Mouse (Mus musculus): ENCODE measurements around the gene Shroom1.

The Shroom1 gene

DNA sequence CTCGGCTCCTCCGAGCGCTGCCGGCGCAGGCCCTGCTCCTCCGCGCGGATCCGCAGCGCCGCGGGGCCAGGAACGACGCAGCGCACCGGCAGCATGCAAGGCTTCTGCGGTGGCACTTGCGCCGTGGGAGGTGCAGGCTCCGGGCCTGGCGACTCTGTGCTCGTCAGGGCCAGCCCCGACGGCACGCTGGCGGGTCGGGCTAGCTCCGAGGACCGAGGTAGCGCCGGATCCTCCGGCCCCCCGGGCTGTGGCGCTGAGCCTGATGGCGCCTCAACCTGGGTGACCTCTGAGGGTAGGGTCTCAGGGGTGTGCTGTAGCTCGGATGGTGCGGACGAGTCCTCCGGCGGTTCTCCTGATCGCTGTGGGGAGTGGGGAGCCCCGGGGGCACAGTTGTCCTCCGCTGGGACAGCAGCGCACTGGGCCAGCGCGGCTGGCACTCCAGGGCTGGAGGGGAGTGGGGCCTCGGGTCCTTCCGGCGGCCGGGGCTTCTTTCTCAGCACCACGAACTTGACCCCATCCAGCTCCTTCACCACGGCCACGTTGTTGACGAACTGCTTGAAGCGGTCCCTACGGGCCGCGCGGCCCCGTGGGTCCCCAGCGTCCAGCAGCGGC lies 22.3 kb downstream of the Shroom1 start:
- no peak for DNase-seq (ENCODE audit: low read depth in 2 of 2, low spot score in 2 of 2)

DNA sequence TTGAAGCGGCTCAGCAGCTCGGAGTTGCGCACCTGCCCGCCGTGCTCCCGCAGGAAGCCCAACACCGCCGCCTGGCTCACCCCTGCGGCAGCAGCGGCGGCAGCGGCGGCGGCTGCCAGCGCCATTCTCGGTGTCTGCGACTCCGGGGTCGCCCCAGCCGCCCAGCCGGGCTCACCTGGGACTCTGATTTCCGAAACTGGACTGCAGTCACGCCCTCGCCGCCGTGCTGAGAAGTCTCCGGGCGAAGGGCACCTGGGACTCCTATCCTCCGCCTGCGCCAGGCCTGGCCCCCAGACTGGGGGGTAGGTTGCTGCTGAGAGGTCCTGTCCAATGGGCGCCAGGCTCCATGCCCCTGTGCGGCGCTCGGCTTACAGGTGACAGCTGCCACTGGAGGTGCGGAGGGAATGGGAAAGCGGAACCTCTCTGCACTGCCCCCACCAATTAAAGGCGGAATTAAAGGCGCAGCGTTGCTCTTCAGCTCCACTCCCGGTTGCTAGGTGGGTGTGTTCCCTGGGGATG lies 22.8 kb downstream of the Shroom1 start, which contains the start of the genes Gm9945 and Sowaha:
Gene Gm9945, plus strand, starts transcription at position 384 of the 519 bp plus-strand sequence.
Gene Sowaha, minus strand, starts transcription at position 492 of the 519 bp plus-strand sequence.
- no peak for DNase-seq (ENCODE audit: low read depth in 2 of 2, low spot score in 2 of 2)

DNA sequence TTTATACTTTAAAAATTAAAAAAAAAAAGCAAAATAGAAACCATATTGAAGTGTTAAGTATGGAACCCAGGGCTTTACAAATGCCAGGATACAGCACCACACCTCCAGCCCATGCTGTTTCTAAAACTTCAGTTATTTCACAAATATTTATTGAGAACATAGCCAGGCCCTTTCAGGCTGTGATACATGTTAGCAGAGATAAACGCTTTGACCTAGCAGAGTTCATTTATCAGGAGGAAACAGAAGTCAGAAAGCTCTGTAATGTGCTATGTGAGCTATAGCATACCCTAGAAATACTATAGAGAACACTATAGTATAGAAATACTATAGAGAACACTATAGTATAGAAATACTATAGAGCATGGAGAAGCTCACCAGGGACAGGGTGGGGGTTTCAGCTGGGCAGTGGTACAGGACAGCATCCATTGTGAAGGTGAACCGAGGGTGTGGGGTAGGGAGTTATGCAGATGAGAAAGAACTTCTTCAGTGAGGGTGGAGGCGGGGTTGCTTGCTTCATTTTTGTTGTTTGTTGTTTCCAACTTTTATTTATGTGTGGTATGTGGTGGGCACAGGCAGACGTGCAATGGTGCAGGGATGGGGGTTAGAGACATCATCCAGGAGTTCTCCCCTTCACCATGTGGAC lies 24.2 kb downstream of the Shroom1 start:
- DNase-seq (ENCODE audit: low read depth in 2 of 2, low spot score in 2 of 2) = no peak

DNA sequence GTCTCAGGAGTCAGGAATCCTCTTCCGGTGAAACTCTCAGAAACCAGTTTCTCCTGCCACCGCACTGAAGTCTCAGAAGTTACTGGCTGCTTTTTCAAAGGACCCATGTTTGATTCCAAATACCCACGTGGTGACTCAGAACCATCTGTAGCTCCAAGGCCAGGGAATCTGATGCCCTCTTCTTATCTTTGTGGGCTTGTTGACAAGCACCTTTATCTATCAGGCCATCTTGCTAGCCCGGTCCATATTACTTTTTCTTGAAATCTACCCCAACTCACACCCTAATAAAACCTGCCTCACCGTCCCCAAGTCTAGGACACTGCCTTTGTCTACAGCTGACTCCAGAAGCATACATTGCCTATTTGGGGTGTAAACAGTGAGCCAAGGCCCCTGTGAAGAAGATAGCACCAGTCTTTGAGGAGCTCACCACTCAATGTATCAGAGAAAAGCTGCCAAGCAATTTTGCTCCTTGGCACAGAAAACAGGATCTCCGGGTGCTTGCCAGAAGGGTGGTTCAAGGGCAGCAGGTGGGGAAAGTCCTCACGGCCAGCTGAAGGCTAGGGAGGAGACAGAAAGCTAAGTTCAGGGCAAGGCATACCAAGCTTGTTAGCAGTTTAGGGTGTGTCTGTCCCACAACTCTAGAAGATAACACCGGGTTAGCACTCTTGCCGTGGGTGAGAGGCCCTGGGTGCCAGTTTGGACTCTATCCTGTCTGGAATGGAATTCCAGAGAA lies 26.3 kb downstream of the Shroom1 start:
- no peak for DNase-seq (ENCODE audit: low read depth in 2 of 2, low spot score in 2 of 2)

DNA sequence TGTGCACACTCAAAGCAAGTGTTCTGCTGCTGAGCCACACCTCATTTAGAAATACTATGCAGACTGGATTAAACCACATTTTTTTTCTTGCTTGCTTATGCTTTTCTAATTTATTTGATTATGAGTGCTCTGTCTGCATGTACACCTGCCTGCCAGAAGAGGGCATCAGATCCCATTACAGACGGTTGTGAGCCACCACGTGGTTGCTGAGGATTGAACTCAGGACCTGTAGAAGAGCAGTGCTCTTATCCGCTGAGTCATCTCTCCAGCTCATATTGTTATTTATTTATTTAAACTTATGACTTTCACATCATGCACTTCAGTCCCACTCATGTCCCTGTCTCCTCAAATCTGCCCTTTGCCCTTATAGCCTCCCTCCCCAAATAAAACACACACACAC lies 28.7 kb downstream of the Shroom1 start:
- DNase-seq (ENCODE audit: low read depth in 2 of 2, low spot score in 2 of 2) = no peak

DNA sequence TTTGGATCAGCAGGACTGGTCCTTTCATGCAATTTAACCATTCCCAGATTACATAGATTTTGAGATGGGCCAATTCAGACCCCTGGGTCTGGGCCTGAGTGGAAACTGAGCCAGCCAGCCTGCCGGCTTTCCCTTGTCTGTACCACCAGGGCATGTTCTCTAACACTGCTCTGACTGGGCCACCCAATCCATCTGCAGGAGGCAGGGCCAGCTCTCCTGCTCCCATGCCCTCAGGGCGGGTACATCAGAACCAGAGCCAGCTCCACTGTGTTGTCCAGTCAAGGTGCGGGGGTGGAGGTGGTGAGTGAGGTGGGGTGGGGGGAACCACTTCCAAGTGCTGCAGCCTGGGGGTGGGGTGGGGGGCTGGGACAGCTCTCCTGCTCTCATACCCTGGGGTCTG lies 29.3 kb downstream of the Shroom1 start:
- DNase-seq (ENCODE audit: low read depth in 2 of 2, low spot score in 2 of 2) = no peak

DNA sequence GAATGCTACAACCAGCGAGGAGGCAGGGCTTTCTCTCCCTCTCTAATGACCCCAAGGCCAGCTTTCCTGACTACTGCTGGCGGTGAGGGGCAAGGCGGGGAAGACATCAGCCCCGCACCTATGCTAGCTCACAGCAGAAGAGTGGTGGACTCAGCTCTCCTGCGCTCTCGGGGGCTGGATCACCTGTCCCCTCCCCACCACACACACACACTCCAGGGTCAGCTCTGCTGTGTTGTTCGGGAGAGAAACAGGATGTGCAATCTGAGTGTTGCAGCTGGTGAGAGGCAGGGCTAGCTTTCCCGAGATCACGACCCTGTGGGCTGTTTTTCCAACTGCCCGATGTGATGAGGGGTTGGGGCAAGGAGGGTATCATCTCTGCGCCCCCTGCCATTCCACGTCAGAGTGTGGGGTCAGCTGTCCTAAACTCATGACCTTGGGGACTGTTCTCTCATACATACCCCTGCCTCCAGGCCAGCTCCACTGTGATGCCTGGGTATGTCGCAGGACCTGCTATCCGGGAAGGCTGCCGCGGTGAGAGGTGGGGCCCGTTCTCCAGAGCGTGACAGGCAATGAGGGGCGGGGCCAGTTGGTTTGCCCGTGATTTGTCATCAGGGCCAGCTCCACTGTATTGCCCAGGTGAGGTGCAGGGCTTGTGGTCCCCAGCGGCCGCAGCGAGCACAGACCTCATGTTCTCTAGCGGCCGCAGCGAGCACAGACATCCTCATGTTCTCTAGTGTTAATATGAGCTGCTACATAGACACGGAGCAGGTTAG lies 30.0 kb downstream of the Shroom1 start:
- DNase-seq (ENCODE audit: low read depth in 2 of 2, low spot score in 2 of 2) = no peak

DNA sequence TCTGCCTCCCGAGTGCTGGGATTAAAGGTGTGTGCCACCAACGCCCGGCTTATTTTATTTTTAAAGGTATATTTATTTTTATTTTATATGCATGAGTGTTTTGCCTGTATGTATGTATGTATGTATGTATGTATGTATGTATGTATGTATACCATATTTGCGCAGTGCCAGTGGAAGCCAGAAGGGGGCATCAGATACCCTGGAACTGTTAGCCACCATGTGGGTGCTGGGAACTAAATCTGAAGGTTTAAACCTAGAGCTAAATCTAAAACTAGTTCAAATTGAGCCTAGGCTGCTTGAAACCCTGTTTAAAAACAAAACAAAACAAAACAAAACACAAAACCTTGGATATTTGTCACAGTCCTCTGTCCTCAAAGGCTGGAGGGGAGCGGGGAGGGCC lies 32.0 kb downstream of the Shroom1 start:
- DNase-seq (ENCODE audit: low read depth in 2 of 2, low spot score in 2 of 2) = no peak

DNA sequence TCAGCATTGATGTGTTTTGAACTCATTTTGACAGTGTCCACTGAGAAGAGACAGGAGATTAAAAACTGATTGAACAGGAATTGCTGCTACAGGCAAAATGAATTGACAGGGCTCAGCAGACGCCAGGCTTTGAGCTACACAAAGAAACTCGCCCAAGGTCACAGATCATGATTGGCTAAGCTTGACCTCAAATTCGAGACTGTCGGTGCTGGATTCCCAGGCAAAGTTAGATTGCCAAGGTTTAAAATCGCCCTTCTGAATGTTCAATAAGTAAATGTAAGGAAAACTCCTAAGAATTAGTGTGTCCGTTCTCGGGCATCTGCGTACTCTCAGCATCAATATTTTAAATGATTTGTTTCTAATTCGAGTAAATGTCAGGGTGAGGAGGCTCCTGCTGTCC lies 32.4 kb downstream of the Shroom1 start:
- no peak for DNase-seq (ENCODE audit: low read depth in 2 of 2, low spot score in 2 of 2)

DNA sequence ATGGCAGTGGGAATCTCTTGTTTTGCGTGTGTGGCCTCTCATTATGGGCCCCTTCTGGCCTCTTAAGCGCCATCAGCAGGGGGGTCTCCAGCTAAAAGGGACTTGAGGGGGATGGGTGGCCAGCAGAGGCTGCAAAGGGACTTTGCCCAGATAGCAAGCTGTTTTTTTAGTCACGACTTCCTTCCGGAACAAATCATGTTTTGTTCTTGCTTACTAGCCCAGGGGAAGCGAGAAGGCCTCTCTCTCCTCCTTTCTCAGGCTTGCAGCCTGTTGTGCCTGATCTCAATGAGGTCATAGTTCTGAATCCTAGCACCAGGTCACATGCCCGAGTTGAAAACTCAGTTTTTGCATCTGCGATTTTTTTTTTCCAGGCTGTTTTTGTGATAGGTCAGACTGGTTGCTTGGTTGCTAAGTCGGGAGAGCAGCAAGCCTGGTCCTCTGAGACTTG lies 35.0 kb downstream of the Shroom1 start:
- no peak for DNase-seq (ENCODE audit: low read depth in 2 of 2, low spot score in 2 of 2)

DNA sequence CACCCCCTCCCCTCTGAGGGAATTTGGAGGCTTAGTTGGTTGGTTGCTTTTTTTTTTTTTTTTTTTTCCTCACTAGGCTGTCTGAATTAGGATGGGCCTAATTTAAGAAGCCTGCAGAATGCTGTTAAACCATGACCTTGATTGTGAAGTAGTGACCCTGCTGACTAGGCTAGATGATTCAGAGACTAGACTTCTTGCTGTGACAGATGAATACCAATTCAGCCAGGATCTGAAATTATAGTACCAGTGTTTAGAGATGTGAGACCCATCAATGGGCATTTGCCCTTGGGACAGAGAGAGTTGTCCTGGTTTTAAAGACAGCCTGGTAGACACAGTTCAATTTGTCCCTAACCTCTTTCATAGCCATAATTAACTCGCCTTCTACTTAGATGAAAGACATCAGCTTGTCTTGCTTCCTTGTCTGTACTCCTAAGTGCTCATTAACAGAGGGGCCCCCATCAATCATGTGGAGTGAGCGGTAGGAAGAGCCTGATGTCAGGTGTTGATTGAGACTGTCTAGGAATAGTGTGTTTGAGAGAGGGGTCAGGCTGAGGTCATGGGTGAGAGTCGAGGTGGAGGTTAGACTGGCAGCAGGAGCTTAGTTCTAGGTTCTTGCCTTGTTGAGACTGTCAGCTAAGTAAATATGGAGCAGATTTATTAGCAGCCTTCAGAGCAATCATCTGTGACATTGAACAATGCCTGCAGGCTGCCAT lies 36.4 kb downstream of the Shroom1 start:
- no peak for DNase-seq (ENCODE audit: low read depth in 2 of 2, low spot score in 2 of 2)

DNA sequence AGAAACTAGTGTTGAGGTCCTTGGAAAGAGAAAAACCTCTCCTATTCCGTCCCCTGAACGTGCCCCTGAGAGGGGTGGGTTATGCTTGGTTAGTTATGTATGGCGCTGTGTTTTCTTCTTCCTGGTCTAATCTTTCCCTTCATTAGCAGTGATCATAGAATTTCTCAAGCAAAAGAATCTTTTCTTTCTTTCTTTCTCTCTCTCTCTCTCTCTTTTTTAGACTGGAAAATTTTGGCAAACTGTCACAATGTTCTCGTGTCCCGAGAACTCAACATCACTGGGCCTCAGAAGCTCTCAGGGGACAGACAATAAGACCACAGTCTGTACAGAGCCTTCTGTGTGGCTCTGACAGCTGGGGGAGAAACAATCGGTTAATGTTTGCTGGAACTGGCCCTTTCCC lies 38.4 kb downstream of the Shroom1 start:
- no peak for DNase-seq (ENCODE audit: low read depth in 2 of 2, low spot score in 2 of 2)

DNA sequence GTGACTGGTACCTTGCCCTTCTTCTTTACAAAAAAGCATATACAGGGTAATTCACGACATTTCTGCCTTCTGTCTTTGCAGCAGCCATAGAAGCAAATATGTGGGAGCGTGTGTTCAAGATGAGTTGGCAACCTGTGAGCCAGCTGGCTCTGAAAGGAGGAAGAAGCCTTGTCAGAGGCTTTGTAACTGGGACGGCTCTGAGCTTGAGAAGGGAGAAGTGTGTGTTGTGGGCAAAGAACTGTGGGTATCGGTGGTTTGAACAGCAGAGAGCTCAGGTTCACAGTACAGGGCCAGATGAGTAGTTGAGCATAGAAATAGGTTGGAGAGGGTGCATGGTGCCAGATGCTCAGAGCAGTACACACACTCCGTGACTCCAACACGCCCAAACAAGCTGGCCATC lies 39.9 kb downstream of the Shroom1 start:
- no peak for DNase-seq (ENCODE audit: low read depth in 2 of 2, low spot score in 2 of 2)

DNA sequence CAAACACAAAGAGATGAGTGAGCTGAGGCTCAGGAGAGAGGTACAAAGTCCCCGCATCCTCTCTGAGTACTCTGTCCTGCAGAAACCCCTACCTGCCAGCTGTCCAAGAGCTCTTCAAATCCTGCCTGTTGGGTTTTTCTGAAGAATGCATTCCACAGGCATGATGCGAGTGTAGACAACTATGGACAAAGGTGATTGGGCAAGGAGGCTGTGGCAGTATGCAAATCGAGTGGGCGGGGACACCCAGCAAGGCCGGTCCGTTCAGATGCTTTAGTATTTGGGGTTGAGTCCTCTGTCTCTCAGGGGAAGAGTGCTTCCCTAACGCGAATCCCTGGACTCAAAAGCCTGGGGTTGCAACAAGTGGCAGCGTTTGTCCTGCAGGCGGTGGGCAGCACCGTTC lies 43.6 kb downstream of the Shroom1 start:
- DNase-seq (ENCODE audit: low read depth in 2 of 2, low spot score in 2 of 2) = no peak

DNA sequence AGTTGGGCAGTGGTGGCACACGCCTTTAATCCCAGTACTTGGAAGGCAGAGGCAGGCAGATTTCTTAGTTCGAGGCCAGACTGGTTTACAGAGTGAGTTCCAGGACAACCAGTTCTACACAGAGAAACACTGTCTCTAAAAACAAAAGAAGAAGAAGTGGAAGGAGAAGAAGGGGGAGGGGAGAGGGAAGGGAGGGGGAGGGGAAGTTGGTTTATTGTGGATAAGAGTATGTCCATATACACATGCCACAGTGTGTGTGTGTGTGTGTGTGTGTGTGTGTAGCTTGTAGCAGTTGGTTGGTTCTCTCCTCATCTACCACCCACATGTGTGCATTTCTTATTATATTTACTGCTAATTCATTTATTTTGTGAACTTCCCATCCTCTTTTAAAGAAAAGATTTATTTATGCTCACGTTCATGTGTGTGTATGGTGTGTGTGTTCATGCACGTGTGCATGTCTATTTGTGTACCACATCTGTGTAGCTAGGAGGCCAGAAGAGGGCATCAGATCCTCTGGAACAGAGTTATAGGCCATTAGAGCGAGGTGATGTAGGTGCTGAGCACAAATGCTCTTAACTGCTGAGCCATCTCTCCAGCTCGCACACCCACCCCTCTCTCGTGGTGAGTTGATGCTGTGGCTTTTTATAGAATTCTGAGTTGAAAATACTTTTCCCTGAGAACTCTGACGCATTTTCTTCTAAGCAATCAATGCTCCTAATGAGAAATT lies 45.2 kb downstream of the Shroom1 start:
- DNase-seq (ENCODE audit: low read depth in 2 of 2, low spot score in 2 of 2) = no peak

DNA sequence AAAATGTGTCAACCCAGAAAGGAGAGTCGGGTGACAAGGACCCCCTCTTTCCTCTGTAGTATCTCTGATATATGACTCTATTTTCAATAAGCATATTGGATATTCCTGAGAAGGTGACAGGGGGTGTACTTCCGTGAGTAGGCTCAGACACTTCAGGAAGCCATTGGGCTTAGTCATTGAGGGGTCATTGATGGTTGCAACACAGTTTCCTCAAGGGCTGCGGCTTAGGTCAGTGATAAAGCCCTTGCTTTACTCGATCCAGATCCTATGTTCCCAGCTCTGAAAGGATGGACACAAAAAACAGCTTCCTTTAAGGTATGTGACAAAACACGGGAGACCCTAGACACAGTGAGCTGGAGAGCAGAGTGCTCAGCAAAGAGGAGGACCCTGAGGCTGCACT lies 46.7 kb downstream of the Shroom1 start:
- DNase-seq (ENCODE audit: low read depth in 2 of 2, low spot score in 2 of 2) = no peak

DNA sequence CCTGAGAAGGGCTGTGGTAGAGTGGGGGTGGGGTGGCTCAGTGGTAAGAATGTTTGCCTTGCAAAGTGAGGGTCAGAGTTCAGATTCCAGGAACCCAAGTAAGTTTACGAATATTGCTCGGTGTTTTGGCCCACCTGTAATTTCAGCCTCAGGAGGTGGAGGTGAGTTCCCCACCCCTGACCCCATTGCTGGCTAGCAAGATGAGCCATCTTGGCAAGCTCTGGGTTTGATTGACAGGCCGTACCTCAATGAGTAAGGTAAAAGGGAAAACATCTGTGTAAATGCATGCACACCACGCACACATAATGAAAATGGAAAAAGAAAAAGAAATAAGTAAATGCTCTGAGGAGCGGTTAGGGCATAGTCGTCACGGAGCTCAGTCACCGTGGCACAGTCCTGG lies 47.4 kb downstream of the Shroom1 start:
- no peak for DNase-seq (ENCODE audit: low read depth in 2 of 2, low spot score in 2 of 2)

DNA sequence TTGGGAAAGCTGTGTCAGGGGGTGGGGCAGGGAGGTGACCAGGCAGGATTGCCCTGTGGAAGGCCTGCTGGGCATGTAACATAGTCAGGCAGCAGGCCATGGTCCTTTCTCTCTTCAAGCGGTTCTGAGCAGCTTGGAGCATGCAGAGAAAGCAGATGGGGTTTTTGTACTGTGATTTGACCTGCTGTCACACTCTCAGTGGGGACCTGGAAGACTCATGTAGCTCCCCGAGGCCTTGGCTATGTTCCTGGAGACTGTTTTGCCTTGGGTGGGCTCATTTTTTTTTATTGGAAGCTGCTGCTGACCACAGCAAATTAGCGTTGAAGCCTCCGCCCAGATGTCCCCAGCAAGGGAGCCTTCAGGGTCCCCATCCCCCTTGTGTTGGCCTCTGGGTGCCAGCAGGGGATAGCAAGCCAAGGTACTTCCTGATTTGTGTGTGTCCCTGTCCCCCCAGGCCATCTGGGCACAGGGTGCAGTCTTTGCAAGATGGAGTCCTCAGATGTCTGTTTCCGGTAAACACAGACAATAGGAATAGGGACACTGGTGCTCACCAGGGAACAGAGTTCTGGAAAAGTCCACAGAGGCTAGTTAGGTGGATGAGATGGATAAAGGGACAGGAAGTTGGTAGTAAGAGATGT lies 48.1 kb downstream of the Shroom1 start:
- DNase-seq (ENCODE audit: low read depth in 2 of 2, low spot score in 2 of 2) = no peak

DNA sequence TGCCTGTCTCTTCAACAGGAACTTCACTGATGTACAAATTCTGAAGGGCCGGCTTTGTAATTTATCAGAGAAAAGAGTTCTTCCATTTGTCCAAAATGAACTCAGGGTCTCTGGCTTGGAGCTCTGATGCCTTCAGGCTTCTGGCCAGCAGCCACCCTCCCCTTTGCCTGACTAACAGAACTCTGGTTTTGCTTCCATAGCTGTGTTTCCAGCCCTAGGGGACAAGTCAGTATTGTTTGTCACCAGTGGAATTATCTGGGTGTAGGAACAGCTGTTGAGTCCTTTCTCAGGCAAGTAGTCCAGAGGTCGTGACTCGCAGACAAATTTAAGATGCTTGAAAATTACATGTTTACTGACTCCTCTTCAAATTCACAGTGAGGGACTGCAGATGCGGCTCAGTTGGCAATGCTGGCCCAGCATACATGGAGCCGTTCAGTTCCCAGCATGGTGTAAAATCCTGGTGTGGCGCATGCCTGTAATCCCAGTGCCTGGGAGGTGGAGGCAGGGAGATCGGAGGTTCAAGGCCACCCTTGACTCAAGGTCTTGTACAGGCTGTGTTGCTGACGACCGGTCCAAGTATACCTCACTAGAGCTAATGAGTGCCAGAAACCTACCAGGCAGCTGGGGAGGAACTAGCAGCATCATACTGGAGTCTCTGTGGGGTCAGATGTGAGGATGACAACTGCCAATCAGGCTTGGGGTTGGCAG lies 50.2 kb downstream of the Shroom1 start:
- no peak for DNase-seq (ENCODE audit: low read depth in 2 of 2, low spot score in 2 of 2)
